Mouse (Mus musculus) heart, adult 2 months (tissue): ENCODE data around the gene Ston1.

Experiments
- CTCF ChIP-seq: fragments of 200-600 bp; IDR thresholded peaks from 2 replicates; pipeline ENCODE4 v1.8.1; 2022; ENCODE audit warnings: antibody characterized with exemption, mild to moderate bottlenecking, moderate library complexity
- POLR2A ChIP-seq: fragments of 200-500 bp; IDR thresholded peaks from 2 replicates; pipeline ENCODE4 v1.6.1; 2011; ENCODE audit warnings: mild to moderate bottlenecking, low read depth, low read length, control low read depth; ENCODE audit not compliant: insufficient read depth

- no peak for TF ChIP-seq POLR2A
- TF ChIP-seq CTCF: no peak
Observed at GRCm38 (mm10) chr17:88621374-88621773, 23.9 kb downstream of the Ston1 start.
